Mouse (Mus musculus) neural tube, embryonic 15.5 days (tissue): ENCODE measurements around the gene 4930404N11Rik. TPM values are rescaled to one million over a fixed set of nuclear protein-coding genes. Genes with fewer than 3 reads are reported as not detected.

ENCODE experiments used
- ATAC-seq: fragments of 200-750 bp; cut with Nextera tagmentation; 2 replicates; pipeline ENCODE4 v1.8.0; 2017; ENCODE audit warnings: mild to moderate bottlenecking, moderate TSS enrichment, moderate library complexity; ENCODE audit not compliant: low FRiP score
- H3K27ac ChIP-seq: fragments of 300-500 bp; sonication (generic); replicated peaks from 2 replicates; pipeline ENCODE4 v1.5.1; 2015; ENCODE audit warnings: mild to moderate bottlenecking, inconsistent platforms
- H3K27me3 ChIP-seq: fragments of 300-500 bp; sonication (generic); replicated peaks from 2 replicates; pipeline ENCODE4 v1.6.1; 2015; ENCODE audit warnings: inconsistent platforms
- H3K36me3 ChIP-seq: fragments of 300-500 bp; sonication (generic); 2 replicates; pipeline ENCODE4 v1.6.1; 2015; ENCODE audit warnings: inconsistent platforms
- H3K4me1 ChIP-seq: fragments of 300-500 bp; sonication (generic); 2 replicates; pipeline ENCODE4 v1.6.1; 2015; ENCODE audit warnings: inconsistent platforms
- H3K4me2 ChIP-seq: fragments of 300-500 bp; sonication (generic); 2 replicates; pipeline ENCODE4 v1.6.1; 2015; ENCODE audit warnings: inconsistent platforms, mild to moderate bottlenecking, moderate library complexity
- H3K4me3 ChIP-seq: fragments of 300-500 bp; sonication (generic); replicated peaks from 2 replicates; pipeline ENCODE4 v1.5.1; 2015; ENCODE audit warnings: mild to moderate bottlenecking, inconsistent platforms
- H3K9ac ChIP-seq: fragments of 300-500 bp; sonication (generic); replicated peaks from 2 replicates; pipeline ENCODE4 v1.6.1; 2015; ENCODE audit warnings: mild to moderate bottlenecking, inconsistent platforms
- H3K9me3 ChIP-seq: fragments of 300-500 bp; sonication (generic); replicated peaks from 2 replicates; pipeline ENCODE4 v1.6.1; 2016; ENCODE audit warnings: inconsistent platforms
- WGBS: fragments of 180-500 bp; shearing (Covaris S2); methylation state at CpG from one replicate; pipeline ENCODE4 v1.1.7; 2015; ENCODE audit warnings: mixed read lengths; 5-methylcytosine and 5-hydroxymethylcytosine counted together
- polyA plus RNA-seq: library from polyadenylated mRNA; unstranded; fragments of >200 nt; fragmentation: Nextera tagmentation; extraction: Ambion mirVana; gene quantifications from 2 replicates; pipeline ENCODE4 v1.2.1, GENCODE M21; 2015

The 4930404N11Rik gene
- polyA plus RNA-seq, 1 experiment from 2014 or later: 1.5 TPM

DNA sequence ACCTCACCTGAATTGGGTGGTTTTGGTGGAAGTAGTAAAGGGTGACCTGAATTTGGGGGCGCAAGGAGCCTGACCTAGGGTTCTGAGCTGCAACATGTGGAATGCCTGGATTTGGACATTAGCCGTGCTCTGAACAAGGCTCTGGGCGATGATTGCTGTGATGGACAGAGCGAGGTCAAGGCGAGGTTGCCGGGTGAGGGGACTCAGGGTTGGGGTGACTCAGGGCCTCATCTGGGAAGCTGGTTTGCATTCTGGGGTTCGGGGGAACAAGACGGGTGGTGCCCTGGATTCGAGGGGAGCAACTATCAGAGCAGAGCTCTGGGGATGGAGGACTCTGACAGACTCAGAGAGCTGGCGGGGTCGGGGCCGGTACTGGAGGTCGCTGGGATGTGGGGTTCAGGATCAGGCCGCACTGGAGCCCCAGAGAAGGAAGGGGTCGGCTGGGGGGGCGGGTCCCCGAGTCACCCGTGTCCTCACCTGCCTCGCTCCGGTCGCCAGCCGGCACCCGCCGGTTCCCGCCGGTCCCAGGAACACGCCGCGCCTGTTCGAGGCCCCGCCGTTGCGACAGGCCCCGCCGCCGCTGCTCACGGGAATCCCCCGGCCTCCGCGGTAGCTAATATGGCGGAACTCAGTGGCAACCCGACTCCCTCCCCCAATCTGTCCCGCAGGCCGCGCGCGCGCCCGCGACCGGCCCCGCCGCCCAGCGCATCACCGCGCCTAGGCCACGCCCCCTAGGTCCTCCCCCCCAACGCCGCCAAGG, 12.4 kb upstream of the 4930404N11Rik start, which contains the start of gene Fzr1:
Gene Fzr1, minus strand, starts transcription at position 724 of the 760 bp plus-strand sequence.
- Histone ChIP-seq H3K9me3 (no peaks in the 10 kb centered on the region), H3K36me3 (peaks cover 12% of the 10 kb centered on the region), H3K9ac (peak within 1 kb of the TSS; percentile 86), H3K4me3 (peak within 1 kb of the TSS; percentile 82), H3K4me2 (peak within 1 kb of the TSS; percentile 86), H3K27me3 (no peaks in the 10 kb centered on the region), H3K4me1 (peaks cover 36% of the 10 kb centered on the region), H3K27ac (peak within 1 kb of the TSS; percentile 86)
- ATAC-seq: peak; percentile 23
- WGBS: 2% methylated on average over 46 of the region's 59 CpGs

DNA sequence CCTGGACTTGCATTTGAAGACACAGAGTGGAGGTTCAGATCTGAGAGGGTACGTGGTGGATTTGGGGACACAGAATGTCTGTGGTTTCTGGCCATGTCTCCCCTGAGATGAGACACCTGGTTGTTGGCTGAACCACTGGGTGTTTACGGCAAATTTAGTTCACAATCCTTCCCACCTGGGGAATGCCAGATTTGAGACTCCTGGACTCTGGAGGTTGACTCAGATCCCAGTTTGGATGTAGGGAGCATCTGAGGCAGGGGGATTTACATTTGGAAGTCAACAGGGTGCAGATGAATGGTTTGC, 11.7 kb upstream of the 4930404N11Rik start:
- Histone ChIP-seq H3K9me3 (no peaks in the 10 kb centered on the region), H3K9ac (peak overlapping the region; percentile 86), H3K36me3 (peaks cover 18% of the 10 kb centered on the region), H3K27ac (peak overlapping the region; percentile 86; the same call in 1 of the 2 replicates), H3K27me3 (no peaks in the 10 kb centered on the region), H3K4me1 (peaks cover 36% of the 10 kb centered on the region), H3K4me2 (peak overlapping the region; percentile 86), H3K4me3 (peak overlapping the region; percentile 82)
- ATAC-seq: no peak
- WGBS: 59% methylated on average over 2 of the region's 2 CpGs

DNA sequence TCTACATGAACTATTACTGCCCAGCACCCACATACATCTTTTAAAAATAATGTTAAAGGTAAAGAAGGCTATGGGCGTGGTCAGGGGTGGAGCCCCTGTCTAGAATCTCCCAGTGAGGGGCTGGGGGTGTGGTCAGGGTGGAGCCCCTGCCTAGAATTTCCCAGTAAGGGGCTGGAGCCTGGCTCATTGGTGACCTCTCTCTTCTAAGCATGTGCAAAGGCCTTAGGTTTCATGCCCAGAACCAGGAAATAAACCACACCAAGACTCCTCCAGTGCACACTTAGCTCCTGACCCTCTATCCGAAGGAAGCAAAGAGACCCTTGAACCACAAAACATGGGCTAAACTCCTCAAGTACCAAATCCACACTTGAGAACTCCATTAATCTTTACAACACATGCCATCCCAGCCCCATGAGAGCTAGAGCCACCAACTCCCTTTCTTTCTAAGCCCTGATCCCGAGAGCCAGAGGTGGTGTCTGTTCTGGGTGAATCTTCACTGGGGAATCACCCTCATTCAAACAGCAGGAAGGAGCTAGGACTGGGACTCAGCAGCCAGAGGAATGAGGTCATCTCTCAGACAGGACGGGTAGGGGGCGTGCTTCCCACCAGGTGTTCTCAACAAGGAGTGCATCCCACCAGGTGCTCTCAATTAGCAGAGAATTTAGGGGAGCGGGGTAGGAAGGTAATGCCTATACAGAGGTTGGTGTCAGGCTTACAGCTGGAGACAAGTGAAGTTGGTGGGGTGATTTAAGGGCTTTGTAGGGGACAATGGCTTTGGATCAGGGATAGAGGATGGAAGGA, 11.1 kb upstream of the 4930404N11Rik start:
- peaks cover 20% of the 10 kb centered on the region for H3K36me3 ChIP-seq
- peak overlapping the region; percentile 86 for H3K9ac ChIP-seq
- no peaks in the 10 kb centered on the region for H3K27me3 ChIP-seq
- H3K4me3 ChIP-seq: peak overlapping the region; percentile 82
- 48% methylated on average over 6 of the region's 6 CpGs for WGBS
- H3K4me1 ChIP-seq: peaks cover 36% of the 10 kb centered on the region
- no peak overlapping the region for H3K27ac ChIP-seq
- peak overlapping the region; percentile 86 for H3K4me2 ChIP-seq
- no peaks in the 10 kb centered on the region for H3K9me3 ChIP-seq
- no peak for ATAC-seq

DNA sequence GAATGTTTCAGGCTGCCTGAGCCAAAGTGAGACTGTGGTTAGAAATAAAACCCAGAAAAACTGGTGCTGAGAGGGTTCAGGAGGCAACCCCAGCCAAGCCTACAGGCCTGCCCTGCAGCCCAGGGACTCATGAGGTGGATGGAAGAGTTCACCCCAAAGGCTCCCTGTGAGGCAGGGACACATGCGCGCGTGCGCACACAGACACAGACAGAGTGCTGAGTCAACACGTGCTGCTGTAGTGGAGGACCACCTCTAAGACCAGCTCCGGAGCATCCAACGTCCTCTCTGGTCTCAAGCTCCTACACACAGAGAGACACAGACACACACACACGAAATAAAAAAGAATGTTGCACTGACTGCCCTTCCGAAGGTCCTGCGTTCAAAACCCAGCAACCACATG, 9.7 kb upstream of the 4930404N11Rik start:
- H3K4me2 ChIP-seq: no peak overlapping the region
- H3K9me3 ChIP-seq: no peaks in the 10 kb centered on the region
- H3K27ac ChIP-seq: no peak overlapping the region
- H3K9ac ChIP-seq: no peak overlapping the region
- peaks cover 28% of the 10 kb centered on the region for H3K36me3 ChIP-seq
- no peaks in the 10 kb centered on the region for H3K27me3 ChIP-seq
- no peak overlapping the region for H3K4me3 ChIP-seq
- 94% methylated on average over 10 of the region's 10 CpGs for WGBS
- no peak for ATAC-seq
- peaks cover 36% of the 10 kb centered on the region for H3K4me1 ChIP-seq

DNA sequence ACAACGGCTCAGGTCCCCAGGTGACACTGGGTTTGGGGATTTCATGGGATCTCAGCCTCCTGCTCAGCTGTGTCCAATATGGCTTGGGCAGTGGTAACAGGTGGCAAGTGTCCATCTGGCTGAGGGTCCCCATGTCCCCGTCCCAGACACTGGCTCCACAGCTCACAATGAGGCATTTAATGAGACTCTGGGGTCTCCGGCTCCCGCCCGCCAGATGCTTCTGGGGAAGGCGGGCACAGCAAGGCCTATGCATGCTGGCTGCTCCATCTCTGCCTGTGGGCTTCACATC, 1.5 kb upstream of the 4930404N11Rik start:
- peaks cover 27% of the 10 kb centered on the region for H3K4me1 ChIP-seq
- peaks cover 31% of the 10 kb centered on the region for H3K27me3 ChIP-seq
- H3K9ac ChIP-seq: no peak overlapping the region
- H3K9me3 ChIP-seq: no peaks in the 10 kb centered on the region
- 54% methylated on average over 6 of the region's 6 CpGs for WGBS
- no peak overlapping the region for H3K27ac ChIP-seq
- H3K4me2 ChIP-seq: no peak overlapping the region
- peaks cover 58% of the 10 kb centered on the region for H3K36me3 ChIP-seq
- no peak for ATAC-seq
- no peak overlapping the region for H3K4me3 ChIP-seq

DNA sequence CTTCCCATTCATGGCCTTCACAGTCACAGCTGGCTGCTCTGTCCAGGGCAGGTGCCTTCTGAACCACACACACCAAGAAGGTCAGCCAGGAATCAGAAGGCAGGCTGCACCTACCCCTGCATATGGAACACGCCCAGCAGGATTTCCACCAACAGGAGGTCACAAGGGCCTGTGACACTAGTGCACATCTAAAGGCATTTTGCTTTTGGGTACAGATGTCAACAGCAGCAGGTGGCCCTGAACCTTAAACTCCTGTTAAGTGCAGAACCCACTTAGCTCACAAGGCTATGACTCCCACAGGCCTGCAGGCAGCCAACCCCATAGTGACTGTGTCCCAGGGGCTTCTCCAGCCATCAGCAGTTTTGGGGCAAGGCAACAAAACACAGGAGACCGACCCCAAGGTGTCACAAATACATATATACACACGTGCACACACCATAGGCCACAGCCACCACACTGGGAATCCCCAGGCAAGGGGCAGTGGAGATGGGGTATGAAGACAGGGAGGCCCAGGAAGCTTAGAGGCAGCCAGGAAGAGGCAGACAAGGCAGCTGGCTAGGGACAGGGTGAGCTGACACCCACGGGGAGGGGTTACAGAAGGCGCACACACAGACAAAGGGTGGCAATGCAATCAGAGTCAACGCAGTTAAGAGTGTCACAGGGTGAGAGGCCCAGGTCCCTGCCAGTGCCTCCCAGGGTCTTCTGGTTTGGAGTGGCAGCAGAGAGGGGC, 1.0 kb upstream of the 4930404N11Rik start:
- no peak overlapping the region; the same call in 1 of the 2 replicates for H3K27ac ChIP-seq
- 76% methylated on average over 6 of the region's 6 CpGs for WGBS
- H3K36me3 ChIP-seq: peaks cover 60% of the 10 kb centered on the region

DNA sequence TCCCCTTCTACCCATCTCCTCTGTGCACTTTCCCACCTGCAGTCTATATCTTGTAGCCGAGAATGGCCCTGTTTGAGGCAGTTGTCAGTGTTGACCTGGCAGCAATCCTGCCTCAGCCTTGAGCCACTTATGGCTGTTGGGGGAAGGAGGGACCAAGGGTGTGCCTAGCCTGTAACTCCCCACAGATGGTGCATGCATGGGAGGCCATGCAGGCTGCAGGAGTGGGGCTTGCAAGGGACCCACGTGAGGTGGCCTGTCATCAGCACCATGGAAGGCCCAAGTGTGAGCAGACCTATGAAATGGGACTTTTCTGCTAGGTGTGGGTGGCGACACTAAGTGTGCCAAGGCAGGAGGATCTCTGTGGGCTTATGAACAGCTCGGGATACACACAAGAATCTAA, 543 bp downstream of the 4930404N11Rik start:
- no peak overlapping the region for H3K4me3 ChIP-seq
- peak; percentile 18; the same call in 1 of the 2 replicates for ATAC-seq

More for the DNA sequence above, 1.0 kb upstream of the 4930404N11Rik start:
- Histone ChIP-seq H3K4me1 (peaks cover 27% of the 10 kb centered on the region), H3K9ac (no peak overlapping the region), H3K4me3 (no peak overlapping the region), H3K9me3 (no peaks in the 10 kb centered on the region), H3K4me2 (no peak overlapping the region), H3K27me3 (peaks cover 31% of the 10 kb centered on the region)
- no peak for ATAC-seq

DNA sequence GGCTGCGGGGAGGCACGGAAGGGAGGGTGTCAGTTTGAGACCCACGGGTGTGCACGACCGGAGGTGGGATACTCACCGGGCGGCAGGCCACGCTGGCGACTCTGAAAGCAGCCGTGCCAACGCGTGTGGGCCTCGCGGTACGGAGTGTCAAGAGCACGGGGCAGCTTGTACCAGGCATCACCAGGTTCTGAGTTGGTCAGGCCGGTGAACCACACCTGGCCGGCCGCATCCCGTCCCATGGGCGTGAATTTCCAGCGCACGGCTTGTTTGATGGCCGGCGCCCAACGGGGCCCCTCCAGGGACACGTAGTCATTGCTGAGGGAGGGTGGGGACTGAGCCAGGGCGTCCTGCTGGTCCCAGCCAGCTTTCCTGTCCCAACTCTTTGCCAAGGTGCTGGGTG, 950 bp downstream of the 4930404N11Rik start:
- 14% methylated on average over 28 of the region's 28 CpGs for WGBS
- Histone ChIP-seq H3K4me2 (peak overlapping the region; percentile 51), H3K27me3 (peaks cover 31% of the 10 kb centered on the region), H3K27ac (no peak overlapping the region), H3K36me3 (peaks cover 49% of the 10 kb centered on the region), H3K9me3 (no peaks in the 10 kb centered on the region), H3K9ac (peak overlapping the region; percentile 36), H3K4me3 (peak overlapping the region; percentile 24; the same call in 1 of the 2 replicates), H3K4me1 (peaks cover 42% of the 10 kb centered on the region)
- no peak for ATAC-seq

More for the DNA sequence above, 543 bp downstream of the 4930404N11Rik start:
- Histone ChIP-seq H3K4me2 (no peak overlapping the region), H3K27me3 (peaks cover 31% of the 10 kb centered on the region), H3K9me3 (no peaks in the 10 kb centered on the region), H3K4me1 (peaks cover 38% of the 10 kb centered on the region), H3K36me3 (peaks cover 51% of the 10 kb centered on the region), H3K9ac (peak overlapping the region; percentile 36; the same call in 1 of the 2 replicates), H3K27ac (no peak overlapping the region)
- 43% methylated on average over 4 of the region's 4 CpGs for WGBS

DNA sequence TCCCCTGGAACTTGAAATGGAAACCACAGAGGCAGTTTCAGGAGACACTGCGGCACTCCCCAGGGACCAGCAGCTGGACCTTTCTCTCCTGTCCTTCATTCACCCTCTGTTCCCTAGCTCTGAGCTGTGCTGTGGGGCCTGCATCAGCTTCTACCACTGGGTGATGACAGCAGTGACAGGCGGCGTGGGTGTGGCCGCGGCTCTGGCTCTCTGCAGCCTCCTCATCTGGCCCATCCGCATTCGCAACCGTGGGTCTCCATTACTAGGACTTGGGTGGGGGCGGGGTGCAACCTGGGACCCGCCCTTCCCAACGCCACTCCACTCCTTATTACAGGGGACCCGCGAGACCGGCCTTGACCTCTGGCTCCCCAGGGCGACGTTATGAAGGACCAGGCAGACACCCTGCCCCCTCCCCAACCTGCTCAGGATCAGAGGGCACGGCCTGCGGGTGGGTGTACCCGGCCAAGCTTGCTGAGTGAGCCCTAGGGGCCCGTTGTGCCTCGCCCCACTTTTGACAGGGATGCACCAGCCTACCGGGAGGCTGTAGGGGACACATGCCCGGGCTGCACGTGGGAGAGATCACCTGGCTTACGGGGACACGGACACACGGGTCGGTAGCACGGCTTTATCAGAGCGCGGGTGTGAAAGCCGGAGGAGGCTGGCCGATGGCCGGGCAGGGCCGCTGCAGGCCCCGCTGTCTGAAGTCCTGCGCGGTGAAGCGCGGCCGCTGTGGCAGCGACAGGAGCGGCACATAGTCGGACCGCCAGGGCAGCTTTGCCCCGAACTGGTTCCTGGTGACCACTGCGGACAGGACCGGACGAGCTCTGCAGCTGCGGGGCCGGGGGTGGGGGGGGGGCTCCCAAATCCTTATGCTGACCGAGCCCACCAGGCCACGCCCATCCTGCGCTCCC, 1.9 kb downstream of the 4930404N11Rik start:
- H3K4me3 ChIP-seq: peak overlapping the region; percentile 24
- H3K4me1 ChIP-seq: peaks cover 51% of the 10 kb centered on the region
- H3K9ac ChIP-seq: peak overlapping the region; percentile 36; the same call in 1 of the 2 replicates
- ATAC-seq: no peak
- H3K9me3 ChIP-seq: no peaks in the 10 kb centered on the region
- H3K27ac ChIP-seq: no peak overlapping the region
- 15% methylated on average over 54 of the region's 54 CpGs for WGBS
- peaks cover 39% of the 10 kb centered on the region for H3K36me3 ChIP-seq
- H3K27me3 ChIP-seq: peaks cover 31% of the 10 kb centered on the region
- peak overlapping the region; percentile 51 for H3K4me2 ChIP-seq

DNA sequence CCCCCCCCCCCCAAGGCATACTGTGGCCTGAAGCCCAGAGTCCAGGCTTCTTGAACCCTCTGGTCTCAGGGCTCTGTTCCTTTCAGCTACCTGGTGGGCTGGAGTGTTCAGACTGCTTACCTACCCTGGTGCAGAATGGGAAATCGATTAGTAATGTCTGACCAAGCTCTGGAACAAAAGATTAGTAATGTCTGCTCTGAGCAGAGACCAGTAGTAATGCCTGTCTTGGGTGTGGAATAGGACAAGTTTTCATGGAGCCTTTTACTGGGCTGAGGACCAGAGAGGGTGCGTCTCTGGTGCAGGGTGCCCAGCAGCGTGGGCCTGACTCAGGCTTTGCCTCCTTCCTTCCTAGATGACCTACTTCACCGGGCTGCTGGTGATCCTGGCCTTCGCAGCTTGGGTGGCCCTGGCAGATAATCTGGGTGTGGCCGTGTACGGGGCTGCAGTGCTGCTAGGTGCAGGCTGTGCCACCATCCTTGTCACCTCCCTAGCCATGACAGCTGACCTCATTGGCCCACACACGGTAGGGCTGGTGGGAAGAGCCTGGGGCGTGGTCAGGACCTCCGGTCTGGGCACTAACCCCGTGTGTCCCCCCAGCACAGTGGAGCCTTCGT, 3.2 kb downstream of the 4930404N11Rik start:
- no peak overlapping the region for H3K9ac ChIP-seq
- peaks cover 61% of the 10 kb centered on the region for H3K4me1 ChIP-seq
- peaks cover 31% of the 10 kb centered on the region for H3K27me3 ChIP-seq
- no peak overlapping the region for H3K4me2 ChIP-seq
- H3K4me3 ChIP-seq: no peak overlapping the region
- H3K9me3 ChIP-seq: no peaks in the 10 kb centered on the region
- no peak overlapping the region for H3K27ac ChIP-seq
- 84% methylated on average over 12 of the region's 12 CpGs for WGBS
- peaks cover 27% of the 10 kb centered on the region for H3K36me3 ChIP-seq
- no peak for ATAC-seq
